Mouse (Mus musculus): Measurements from ENCODE around the gene Mrps10.
"Not testable (repeated sequence)": the region's sequence is repeated elsewhere in the genome, so short reads cannot be mapped to it uniquely, and the experiment has no call there.

The Mrps10 gene

DNA sequence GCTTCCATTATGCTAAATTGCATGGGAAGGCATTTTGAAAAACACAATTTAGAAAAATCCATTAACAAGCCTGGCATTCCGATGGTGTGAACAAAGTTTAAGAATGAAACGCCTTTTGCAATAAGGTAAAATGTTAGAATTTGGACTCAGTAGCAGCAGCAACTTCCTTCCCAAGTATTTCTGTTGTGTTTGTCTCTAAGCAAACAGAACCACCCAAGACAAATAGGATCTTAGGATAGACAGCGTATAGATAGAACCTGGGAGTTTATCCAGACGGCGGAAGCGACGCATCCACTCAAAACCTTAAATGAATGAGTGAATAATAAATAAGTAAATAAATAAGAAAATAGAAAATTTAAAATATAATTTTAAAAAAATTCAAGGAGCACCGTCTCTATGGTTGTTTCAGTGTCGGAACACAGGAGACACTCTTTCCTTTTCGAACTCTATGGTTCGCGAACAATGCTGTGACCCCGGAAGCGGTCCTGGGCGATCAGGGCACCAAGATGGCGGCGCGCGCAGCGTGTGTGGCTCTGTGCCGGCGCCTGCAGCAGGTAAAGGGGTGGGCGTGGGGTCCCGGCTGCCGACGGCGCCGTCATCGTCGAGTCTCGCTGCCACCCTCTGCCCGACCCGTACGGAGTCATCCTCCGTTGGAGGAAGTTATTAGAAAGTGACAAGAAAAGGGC, at the start of gene Mrps10:
Gene Mrps10, plus strand, starts transcription at position 487 of the 686 bp plus-strand sequence.
- peak; percentile 69 to 87 for DNase-seq (ENCODE audit: low spot score in 2 of 2)

DNA sequence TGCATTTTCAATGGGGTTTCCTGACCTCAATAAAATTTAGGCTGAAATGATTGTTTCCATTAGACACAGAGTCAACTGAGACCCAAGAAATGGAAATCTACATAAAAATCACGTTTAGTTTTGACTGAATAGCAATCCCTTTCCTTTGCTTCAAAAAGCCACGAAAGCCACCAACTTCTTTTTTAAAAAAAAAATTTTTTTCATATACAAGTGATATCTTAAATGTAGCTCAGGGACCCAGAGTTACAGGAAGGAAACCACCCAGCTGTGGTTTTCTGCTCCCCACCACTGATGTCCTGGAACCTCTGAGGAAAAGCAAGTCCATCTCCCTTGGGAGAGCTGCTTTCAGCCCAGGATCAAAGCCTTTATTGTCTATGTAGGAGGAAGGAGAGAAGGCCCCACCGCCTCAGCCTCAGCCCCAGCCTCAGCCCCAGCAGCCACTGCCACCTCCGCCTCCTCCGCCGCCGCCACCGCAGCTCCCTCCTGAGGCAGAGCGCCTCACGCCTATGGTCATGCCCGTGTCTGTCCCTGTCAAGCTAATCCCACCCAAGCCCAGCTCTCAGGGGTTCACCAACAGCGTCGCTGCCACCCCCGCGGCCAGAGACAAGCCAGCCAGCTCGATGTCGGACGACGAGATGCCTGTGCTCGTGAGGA, 49.6 kb upstream of the Mrps10 start:
- no peak for DNase-seq (ENCODE audit: low spot score in 2 of 2)

DNA sequence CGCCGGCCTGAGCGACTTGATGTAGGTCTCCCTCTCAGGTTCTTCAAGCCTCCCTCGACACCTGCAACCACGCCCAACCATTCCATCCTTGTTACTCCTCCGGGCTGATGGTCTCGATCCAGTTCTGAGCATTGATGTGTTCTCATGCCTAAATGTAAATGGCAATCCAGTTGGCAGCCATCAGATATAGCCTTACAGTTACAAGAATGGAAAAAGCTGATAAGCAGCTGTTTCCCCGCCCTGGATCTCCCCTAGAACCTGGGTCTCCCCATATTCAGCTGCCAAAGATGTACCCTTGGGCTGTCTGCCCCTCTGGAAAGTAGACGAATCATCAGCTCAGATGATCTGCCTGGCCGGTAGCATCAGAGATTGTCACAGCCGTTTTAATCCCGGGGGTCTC, 48.9 kb upstream of the Mrps10 start:
- DNase-seq (ENCODE audit: low spot score in 2 of 2), result no peak

DNA sequence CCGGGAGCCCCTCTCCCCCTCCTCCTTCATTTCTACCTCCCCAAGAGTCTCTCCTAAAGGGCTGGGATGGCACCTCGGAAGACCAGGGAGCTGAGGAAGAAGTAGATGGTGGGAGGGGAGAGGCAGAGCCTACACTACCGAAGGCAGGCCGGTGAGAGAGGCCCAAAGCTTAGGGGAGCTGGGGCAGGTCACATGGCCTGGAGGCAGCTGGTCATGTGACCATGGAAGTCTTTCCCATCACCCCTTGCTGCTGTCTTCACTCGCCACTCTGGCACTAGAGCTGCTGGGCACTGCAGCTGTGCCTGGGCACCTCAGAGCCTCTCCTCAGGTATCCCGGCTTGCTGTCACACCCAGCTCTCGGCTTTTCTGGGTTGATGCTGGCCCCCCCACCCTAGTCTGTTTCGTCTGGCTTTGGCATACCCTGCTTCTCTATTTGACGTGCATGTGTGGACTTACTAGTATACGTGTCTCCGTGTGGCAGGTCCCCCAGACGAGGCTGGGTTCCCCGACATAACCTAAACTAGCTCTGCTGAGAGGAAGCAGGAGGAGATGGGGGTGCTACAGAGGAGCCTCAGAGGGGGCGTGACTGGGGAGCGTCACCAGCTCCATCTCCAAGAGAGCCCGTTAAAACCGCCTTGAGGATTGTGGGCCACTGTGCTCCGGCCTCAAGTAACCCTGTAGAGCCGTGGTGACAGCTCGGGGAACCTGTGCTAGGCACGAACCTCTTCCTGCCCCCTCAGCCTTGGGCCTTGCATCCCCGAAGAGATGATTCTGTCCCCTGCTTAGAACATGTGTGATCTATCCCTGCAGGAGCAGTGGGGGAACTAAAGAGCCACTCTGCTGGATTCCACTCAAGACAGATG, 46.3 kb upstream of the Mrps10 start:
- no peak for DNase-seq (ENCODE audit: low spot score in 2 of 2)

DNA sequence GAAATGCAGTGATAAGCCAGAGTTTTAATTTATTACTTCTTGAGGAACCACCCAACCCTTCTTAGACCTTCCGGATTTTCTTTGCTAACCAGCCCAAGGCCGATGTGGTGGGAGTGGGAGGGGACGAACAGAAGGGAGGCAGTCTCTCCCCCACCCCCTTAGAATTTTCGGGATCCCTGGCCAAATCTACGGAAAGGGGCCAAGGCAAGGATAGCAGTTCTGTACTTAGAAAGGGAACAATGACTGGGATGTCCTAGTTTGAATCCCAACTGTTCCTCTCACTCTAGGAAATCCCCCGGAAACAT, 45.7 kb upstream of the Mrps10 start:
- DNase-seq (ENCODE audit: low spot score in 2 of 2), result no peak

DNA sequence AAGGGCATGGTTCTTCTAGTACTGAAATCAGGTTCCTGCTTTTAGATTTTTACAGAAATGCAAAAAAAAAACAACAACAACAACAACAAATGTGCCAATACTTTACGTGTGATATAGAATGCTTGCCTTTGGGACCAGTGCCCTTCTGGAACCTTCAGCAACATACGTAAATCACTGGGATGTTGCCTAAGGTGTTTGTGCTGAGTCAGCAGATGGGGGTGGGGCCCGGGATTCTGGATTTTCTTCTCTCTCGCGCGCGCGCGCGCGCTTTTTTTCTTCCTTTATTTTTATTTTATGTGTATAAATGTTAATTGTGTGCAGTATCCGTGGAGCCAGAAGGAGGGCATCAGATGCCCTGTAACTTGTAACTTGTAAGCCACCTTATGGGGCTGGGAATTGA, 41.1 kb upstream of the Mrps10 start:
- DNase-seq (ENCODE audit: low spot score in 2 of 2), result no peak

DNA sequence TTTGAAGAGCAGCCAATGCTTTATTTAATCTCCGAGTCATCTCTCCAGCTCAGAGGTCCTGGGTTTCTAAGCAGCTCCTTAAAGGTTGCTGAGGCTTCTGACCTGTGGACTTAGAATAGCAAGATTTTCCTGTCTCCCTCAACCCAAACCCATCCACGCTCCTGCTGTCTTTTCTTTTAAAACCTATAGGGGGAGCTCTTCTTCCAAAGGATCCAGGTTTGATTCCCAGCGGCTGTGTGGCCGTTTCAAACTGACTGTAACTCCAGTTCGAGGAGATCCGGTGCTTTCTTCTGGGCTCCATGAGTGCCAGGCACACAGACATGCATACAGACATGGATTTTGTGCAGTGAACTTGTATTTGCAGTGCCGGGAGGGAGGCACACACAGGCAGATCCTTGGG, 40.7 kb upstream of the Mrps10 start:
- DNase-seq (ENCODE audit: low spot score in 2 of 2), result no peak

DNA sequence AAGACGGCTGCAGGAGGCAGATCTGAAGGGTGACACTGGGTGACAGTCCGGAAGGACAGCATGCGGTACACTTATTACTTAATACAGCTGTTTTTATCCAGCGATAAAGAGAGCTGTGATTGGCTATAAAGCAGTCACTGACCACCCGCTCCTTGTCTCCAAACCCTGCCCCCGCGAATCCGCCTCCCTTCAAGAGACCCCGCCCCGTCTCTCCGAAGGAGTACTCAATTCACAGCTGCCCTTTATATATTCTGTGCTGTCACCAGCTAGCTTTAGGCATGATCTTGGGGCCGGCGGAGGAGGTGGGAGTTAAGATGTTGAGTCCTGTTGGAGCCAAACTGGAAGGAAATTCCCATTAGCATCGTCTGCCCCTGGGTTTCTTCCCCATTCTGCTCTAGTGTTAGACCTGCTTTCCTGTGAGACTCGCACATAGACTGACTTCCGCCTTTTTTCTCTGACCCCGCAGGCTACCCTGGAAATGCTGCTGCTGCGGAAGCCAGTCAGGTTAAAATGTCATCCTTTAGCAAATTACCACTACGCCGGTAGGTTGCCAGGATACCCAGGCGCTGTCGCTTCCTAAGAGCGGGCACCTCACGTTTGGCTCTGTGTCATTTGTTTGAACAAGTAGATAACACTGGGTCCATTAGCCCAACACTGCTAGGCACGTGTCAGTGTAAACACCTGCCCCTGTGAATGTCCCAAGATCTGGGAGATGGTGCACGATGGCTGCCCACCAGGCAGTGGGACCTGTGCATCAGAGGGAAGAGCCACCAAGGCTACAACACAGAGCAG, 39.9 kb upstream of the Mrps10 start:
- DNase-seq (ENCODE audit: low spot score in 2 of 2), result no peak

DNA sequence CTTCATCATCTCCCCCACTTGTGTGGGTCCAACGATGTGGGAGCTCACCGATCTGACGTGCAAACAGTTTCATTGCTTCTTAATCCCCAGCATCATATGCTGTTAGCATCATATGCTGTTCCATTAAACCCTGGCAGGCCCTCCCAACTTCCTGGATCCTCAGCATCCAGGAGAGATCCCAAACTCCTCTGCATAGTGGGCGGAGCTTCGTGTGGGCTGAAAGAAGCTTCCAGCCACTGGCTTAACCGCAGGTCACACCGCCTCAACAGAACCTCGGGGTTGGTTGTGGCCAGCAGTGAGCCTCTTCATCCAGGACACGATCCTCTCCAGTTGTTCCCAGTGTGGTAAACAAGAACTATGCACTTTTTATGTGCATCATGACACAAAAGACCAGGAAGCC, 38.1 kb upstream of the Mrps10 start:
- DNase-seq (ENCODE audit: low spot score in 2 of 2), result no peak

DNA sequence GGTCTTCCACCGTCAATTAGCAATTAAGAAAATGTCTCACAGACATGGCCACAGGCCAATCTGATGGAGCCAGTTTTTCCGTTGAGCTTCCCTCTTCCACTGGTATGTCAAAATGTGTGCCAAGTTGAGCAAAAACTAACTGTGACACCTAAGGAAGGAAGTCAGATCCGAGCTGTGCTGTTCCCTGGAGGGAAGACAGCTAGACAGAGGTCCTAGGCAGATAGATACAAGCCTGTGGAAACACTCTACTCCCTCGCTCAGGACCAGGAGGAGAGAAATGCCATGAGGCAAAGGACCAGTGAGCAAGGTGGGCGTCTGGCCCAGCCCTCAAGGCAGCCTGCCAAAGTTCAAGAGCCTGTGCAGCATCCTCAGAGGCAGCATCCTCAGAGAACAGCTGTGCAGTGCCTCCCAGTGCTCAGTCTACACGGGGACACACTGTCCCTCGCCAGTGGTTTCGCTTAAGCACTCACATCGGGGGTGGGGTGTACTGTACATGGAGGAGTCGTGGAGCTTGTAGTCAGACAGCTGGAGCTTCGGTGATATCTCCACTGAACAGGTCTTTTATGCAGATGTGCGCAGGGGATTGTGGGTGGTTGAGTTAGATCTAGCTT, 36.6 kb upstream of the Mrps10 start:
- peak in 1 of 2 experiments; percentile 31 for DNase-seq (ENCODE audit: low spot score in 2 of 2)

DNA sequence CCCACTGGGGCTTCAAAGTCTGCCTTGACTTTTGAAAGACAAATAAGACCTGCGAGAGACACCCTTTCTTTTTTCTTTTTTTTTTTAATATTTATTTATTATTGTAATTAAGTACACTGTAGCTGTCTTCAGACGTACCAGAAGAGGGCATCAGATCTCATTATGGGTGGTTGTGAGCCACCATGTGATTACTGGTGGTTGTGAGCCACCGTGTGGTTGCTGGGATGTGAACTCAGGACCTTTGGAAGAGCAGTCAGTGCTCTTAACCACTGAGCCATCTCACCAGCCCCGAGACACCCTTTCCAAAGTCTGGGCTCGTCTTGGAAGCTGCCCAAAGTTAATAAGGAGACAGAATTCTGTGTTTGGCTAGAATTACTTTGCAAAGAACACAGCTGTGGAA, 36.0 kb upstream of the Mrps10 start:
- DNase-seq (ENCODE audit: low spot score in 2 of 2), result not testable (repeated sequence)

DNA sequence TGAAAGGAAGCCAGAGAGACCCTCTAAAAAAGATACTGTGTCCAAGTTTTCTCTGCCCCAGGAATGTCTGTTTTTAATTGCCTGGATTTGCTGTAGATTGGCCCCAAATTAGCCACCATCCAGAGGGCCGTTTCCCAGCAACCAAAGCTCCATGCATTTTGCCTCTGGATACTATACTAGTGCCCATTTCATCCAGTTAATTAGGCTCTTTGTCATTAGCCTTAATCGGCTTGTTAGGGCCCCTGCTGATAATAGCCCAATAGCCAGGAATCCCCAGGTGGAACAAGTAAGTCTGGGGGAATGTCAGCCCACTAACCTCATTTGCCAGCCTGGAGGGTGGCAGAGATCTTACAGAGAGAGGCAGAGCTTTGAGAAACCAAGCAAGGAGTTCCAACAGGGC, 35.3 kb upstream of the Mrps10 start:
- no peak for DNase-seq (ENCODE audit: low spot score in 2 of 2)

DNA sequence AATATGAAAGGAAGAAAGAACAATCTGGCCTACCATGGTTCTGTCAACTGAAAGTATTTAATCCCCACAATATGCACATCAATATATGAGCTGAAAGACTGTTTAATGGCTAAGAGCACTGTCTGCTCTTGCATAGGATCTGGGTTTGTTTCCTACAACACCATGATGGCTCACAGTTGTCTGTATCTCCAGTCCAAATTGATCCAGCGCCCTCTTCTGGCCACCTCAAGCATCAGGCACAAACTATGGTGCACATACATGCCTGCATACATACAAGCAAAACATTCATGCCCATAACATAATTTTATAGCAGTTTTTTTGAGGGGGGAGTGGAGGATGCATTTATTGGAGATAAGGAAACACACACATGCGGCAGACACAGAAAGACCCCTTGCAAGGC, 25.6 kb upstream of the Mrps10 start:
- DNase-seq (ENCODE audit: low spot score in 2 of 2), result no peak

DNA sequence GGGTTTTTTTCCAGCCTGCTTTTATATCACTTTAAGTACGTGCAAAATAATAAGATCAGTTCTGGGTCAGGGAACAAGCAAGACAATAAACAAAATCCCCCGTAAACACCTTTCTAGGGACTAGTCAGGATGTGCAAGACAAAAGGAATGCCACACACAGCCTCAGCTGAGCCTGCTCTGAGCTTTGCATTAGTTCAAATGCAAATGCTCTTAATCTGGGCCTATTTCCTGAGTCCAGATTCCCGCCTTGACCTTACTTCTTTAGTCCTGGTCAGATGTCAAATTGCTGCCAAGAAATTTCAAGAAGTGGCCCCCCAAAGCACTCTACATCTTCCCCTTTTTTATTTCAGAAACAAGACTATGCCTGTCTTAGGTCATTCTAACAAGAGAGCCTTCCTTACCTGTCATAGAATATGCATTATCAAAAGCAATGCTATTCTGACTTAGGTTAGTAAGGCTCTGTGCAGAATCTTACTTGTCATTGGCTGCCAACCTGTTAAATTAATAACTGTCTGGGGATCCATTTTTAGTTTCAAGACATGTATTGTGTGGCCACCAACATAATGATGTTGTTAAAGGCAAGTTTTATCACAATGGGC, 18.9 kb upstream of the Mrps10 start:
- DNase-seq (ENCODE audit: low spot score in 2 of 2), result no peak

DNA sequence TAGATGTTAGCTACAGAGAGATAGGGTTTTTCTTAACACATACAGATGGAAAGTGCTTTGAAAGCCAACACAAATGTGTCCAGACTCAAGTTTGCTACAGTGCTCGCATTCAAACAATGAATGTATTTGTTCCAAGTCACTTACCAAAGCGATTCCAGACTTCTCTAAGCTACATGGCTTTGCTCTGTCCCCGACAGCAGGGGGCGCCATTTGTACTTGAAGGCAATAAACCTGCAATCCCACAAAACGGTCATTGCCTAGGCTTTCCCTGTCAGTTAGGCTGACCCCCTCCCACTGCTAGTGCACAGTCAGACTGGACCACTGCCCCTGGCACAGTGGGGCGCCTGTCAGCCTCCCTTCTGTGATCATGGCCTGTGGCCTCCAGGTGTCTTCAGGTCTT, 8.7 kb upstream of the Mrps10 start:
- DNase-seq (ENCODE audit: low spot score in 2 of 2), result peak in 1 of 2 experiments; percentile 23

DNA sequence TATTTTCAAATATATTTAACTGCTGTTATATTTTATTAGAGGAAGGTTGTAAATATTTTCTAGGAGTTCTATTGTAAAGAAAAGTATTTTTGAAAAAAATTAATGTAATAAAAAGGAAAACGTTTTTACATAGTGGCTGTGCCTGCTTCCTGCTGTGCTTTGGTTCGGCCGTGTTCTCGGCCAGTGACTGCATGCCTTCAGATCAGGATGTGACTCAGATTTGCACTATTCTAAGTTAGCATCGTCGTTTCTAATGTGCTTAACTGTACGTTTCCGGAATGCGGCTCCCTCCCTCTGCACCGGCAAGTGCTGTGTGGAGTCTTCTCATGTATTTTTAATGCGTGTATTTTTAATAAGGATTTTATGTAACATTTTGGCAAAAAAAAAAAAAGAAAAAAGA, 7.3 kb upstream of the Mrps10 start:
- no peak for DNase-seq (ENCODE audit: low spot score in 2 of 2)

DNA sequence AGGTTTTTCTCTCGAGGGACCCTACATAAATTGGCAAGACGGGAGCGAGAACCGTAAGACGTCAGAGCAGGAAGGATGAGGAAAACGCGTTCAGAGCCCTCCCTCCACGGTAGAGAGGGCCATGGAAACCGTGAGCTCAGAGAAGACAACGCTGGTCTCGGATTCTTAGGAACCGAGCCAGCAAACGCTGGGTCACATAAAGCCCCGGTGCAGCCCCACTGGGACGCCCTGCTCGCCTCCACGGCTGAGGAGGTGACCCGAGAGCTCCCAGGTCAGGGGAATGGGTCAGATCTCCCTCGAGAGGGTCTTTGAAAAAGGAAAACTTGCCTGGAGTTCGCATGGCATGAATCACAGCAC, 378 bp downstream of the Mrps10 start:
- peak in 1 of 2 experiments; percentile 18 for DNase-seq (ENCODE audit: low spot score in 2 of 2)

DNA sequence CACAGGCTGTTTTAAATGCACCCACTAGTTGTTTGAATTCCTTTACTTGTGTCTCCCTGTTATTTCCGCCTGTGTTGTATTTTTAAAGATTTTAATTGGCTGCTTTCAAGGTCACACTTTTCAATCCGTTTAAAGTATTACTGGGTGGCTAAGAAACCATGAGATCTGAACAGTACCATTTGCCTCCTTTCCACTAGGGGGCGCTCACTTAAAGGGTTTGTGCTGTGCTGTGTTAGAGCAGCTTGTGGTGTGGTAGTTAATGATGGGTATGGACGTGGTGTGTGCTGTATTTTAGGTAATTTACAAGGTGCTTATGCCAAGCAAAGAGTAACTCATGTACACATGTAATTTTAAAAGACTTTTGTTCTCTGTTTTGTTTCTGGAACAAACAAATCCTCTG, 2.8 kb downstream of the Mrps10 start:
- DNase-seq (ENCODE audit: low spot score in 2 of 2), result peak in 1 of 2 experiments; percentile 64

DNA sequence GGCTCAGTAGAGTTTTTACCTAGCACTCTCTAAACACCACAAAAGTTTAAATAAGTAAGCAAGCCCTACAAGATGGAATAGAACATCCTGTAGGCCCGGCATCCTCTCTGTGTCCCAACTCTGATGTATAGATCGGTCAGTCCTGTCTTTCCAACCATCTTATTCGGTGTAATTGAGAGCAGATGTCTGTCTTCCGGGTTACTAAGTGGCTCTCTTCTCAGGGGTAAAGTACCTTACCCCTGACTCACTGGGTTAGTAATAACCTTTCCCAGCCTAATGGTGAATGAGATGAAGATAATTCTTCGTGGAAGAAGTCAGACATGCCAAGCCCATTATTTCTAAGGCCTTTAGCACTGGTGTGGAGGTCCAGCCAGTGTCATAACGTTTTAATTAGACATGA, 5.3 kb downstream of the Mrps10 start:
- DNase-seq (ENCODE audit: low spot score in 2 of 2), result no peak

DNA sequence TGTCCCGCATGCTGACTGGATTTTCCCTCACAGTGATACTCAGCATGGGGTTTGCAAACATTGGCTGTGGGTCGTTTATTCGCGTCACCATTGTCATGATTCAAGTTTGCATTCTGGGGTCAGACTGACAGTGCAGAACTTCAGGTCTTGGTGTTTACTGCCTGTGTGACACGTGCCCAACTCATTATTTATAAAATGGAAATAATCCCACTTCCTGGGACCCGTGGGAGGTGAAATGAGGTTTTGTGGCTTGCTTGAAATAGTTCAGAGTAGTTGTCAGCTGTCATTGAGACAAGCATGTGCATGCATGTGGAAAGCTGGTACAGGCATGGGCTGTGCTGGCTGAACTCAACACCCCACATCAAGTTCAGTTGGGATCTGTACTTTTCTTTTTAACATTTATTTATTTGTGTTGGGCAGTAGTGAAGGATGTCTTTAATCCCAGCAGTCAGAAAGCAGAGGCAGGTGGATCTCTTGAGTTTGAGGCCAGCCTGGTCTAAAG, 8.1 kb downstream of the Mrps10 start:
- DNase-seq (ENCODE audit: low spot score in 2 of 2), result no peak

DNA sequence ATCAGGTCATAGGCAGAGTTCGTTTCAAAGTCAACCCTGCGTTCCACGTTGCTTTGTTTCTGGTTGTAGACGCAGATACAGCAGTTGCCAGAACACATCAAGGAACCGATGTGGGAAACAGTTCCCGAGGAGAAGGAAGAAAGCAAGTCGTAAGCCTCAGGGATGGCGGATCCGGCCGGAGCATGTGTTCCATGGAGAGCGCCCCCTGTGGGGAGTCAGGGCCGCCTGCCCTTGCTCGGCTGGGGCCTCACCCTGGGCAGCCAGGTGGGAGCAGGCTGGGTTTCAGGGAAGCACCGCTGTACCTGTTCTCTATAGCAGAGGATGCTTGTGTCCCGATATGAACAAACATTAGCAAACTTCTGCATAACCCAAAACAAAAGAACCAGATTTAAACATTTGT, 9.4 kb downstream of the Mrps10 start:
- DNase-seq (ENCODE audit: low spot score in 2 of 2), result no peak

Data from cerebellum, postnatal 4 days (tissue).